Mouse (Mus musculus) kidney, postnatal 0 days (tissue): Measurements from ENCODE around the gene Tfr2. TPM values are rescaled to one million over a fixed set of nuclear protein-coding genes. Genes with fewer than 3 reads are reported as not detected.

Experiments used
- ATAC-seq: fragments of 200-750 bp; cut with Nextera tagmentation; replicated peaks from 2 replicates; pipeline ENCODE4 v1.8.0; 2017; ENCODE audit warnings: low read depth, moderate number of reproducible peaks, moderate TSS enrichment, moderate library complexity; ENCODE audit not compliant: low FRiP score
- DNase-seq: peaks from one replicate; pipeline ENCODE4 v3.0.0-alpha.2; 2016; ENCODE audit warnings: low spot score
- H3K27ac ChIP-seq: fragments of 300-500 bp; sonication (generic); 2 replicates; pipeline ENCODE4 v1.5.1; 2014; ENCODE audit warnings: mild to moderate bottlenecking
- H3K27me3 ChIP-seq: fragments of 300-500 bp; sonication (generic); 2 replicates; pipeline ENCODE4 v1.6.1; 2014; ENCODE audit warnings: low read length, mixed read lengths; ENCODE audit not compliant: insufficient read depth
- H3K36me3 ChIP-seq: fragments of 300-500 bp; sonication (generic); 2 replicates; pipeline ENCODE4 v1.6.1; 2014; ENCODE audit warnings: low read length, mixed read lengths; ENCODE audit not compliant: insufficient read depth
- H3K4me1 ChIP-seq: fragments of 300-500 bp; sonication (generic); replicated peaks from 2 replicates; pipeline ENCODE4 v1.6.1; 2014; ENCODE audit warnings: antibody characterized with exemption, low read length, mixed read lengths; ENCODE audit not compliant: insufficient read depth
- H3K4me2 ChIP-seq: fragments of 300-500 bp; sonication (generic); 2 replicates; pipeline ENCODE4 v1.6.1; 2014; ENCODE audit warnings: mild to moderate bottlenecking, low read length, moderate library complexity, mixed read lengths
- H3K4me3 ChIP-seq: fragments of 300-500 bp; sonication (generic); replicated peaks from 2 replicates; pipeline ENCODE4 v1.5.1; 2014; ENCODE audit warnings: low read depth, low read length
- H3K9ac ChIP-seq: fragments of 300-500 bp; sonication (generic); 2 replicates; pipeline ENCODE4 v1.6.1; 2014; ENCODE audit warnings: low read depth, low read length
- H3K9me3 ChIP-seq: fragments of 300-500 bp; sonication (generic); replicated peaks from 2 replicates; pipeline ENCODE4 v1.6.1; 2016; ENCODE audit warnings: low read length, inconsistent platforms, mixed read lengths
- CTCF ChIP-seq: IDR thresholded peaks from 2 replicates; pipeline ENCODE4 v1.5.1; 2016; ENCODE audit warnings: antibody characterized with exemption, low read depth, mild to moderate bottlenecking, moderate library complexity
- WGBS: fragments of 180-500 bp; shearing (Covaris S2); extraction: QIAGEN DNeasy Blood & Tissue Kit; methylation state at CpG from one replicate; pipeline ENCODE4 v1.1.7; 2014; 5-methylcytosine and 5-hydroxymethylcytosine counted together
- polyA plus RNA-seq: library from polyadenylated mRNA; unstranded; fragments of >200 nt; fragmentation: Nextera tagmentation; extraction: Ambion mirVana; gene quantifications from 2 replicates; pipeline ENCODE4 v1.2.1, GENCODE M21; 2015

Tfr2 gene
- polyA plus RNA-seq, 1 experiment from 2014 or later, result 0.13 TPM

DNA sequence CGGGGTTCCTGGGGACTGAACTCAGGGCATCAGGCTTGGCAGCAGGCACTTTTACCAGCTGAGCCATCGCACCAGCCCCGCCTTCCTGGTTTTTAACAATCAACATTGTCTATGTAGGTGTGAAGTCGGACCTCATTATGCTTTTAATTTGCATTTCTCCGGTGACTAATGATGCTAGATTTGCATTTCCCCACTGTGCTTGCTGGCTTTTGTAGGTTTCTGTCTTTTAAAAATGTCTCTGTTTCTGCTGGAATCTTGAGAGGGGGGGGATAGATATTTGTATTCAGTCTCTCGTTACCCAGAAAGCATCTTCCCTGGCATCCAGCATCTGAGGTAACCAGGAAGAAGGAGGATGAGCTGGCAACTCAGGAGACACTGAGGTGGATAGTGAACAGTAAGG is 8.1 kb upstream of the Tfr2 start:
- ATAC-seq (no peak), DNase-seq (no peak)
- no peak overlapping the region for H3K9ac ChIP-seq
- H3K27ac ChIP-seq, result no peak overlapping the region
- no peaks in the 10 kb centered on the region for H3K4me1 ChIP-seq
- no peak for TF ChIP-seq CTCF
- H3K27me3 ChIP-seq, result no peaks in the 10 kb centered on the region
- H3K9me3 ChIP-seq, result no peaks in the 10 kb centered on the region
- 70% methylated on average over 6 of the region's 6 CpGs for WGBS
- H3K36me3 ChIP-seq, result no peaks in the 10 kb centered on the region
- no peak overlapping the region for H3K4me2 ChIP-seq
- no peak overlapping the region for H3K4me3 ChIP-seq

DNA sequence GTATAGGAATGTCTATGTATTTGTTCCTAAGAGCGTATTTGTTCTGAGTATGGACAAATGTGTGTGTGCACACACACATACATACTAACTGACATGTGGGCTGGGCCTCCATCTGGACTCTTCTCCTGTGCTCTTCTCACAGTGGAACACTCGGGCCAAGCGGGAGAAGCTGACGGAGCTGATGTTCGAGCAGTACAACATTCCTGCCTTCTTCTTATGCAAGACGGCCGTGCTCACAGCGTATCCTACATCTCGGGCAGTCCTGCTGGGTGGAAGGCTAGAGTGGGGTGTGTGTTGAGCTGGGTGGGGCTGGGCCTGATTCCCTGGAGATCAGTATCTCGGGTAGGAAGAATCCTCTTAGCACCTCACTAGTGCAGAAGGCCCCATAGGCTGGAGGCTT is 6.7 kb upstream of the Tfr2 start:
- H3K4me2 ChIP-seq, result no peak overlapping the region
- H3K4me1 ChIP-seq, result no peaks in the 10 kb centered on the region
- no peaks in the 10 kb centered on the region for H3K9me3 ChIP-seq
- ATAC-seq (no peak), DNase-seq (no peak)
- H3K9ac ChIP-seq, result no peak overlapping the region
- H3K4me3 ChIP-seq, result no peak overlapping the region
- WGBS, result 69% methylated on average over 10 of the region's 10 CpGs
- H3K27me3 ChIP-seq, result no peaks in the 10 kb centered on the region
- H3K36me3 ChIP-seq, result no peaks in the 10 kb centered on the region
- no peak overlapping the region for H3K27ac ChIP-seq
- TF ChIP-seq CTCF, result no peak

DNA sequence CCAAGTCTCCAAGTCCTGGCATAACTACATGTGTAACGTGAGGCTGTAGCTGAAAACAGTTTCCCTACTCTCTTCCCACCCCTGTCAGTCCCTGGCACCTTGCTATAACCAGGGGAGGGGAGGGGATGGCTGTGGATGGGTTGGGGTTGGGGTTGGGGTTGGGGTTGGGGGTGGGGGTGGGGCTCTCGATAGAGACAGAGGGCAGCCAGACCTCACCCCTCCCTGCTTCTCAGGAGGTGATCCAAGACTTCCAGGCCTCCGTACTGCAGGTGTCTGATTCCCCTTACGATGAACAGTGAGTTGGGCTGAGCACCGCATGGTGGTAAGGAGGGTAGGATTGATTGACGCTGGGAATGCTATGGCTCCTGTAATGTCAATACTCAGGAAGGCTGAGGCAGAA is 3.9 kb upstream of the Tfr2 start:
- Histone ChIP-seq H3K9ac (no peak overlapping the region), H3K9me3 (no peaks in the 10 kb centered on the region), H3K4me2 (no peak overlapping the region), H3K27me3 (no peaks in the 10 kb centered on the region), H3K27ac (no peak overlapping the region), H3K4me1 (no peaks in the 10 kb centered on the region), H3K4me3 (no peak overlapping the region), H3K36me3 (no peaks in the 10 kb centered on the region)
- no peak for TF ChIP-seq CTCF
- ATAC-seq (no peak), DNase-seq (no peak)
- 72% methylated on average over 6 of the region's 6 CpGs for WGBS

DNA sequence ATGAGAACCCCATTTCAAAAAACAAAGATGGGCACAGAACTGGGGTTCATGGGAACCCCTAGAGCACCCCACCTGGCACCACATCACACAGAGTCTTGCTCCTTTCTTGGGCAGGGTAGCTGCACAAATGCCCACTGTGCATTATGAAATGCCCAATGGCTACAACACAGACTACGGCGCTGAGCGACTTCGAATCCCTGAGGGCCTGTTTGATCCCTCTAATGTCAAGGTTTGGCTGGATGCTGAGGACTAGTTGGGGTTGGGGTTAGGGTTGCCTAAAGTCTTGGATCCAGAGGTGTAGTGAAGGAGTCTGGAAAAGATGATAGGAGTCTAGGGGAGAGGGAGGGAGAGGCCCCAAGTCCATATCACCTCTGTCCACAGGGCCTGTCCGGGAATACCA is 3.2 kb upstream of the Tfr2 start:
- no peak for TF ChIP-seq CTCF
- Histone ChIP-seq H3K4me2 (no peak overlapping the region), H3K9me3 (no peaks in the 10 kb centered on the region), H3K36me3 (no peaks in the 10 kb centered on the region), H3K9ac (no peak overlapping the region), H3K4me3 (no peak overlapping the region), H3K27ac (no peak overlapping the region), H3K4me1 (no peaks in the 10 kb centered on the region), H3K27me3 (no peaks in the 10 kb centered on the region)
- 93% methylated on average over 5 of the region's 5 CpGs for WGBS
- ATAC-seq, result no peak
- no peak for DNase-seq

DNA sequence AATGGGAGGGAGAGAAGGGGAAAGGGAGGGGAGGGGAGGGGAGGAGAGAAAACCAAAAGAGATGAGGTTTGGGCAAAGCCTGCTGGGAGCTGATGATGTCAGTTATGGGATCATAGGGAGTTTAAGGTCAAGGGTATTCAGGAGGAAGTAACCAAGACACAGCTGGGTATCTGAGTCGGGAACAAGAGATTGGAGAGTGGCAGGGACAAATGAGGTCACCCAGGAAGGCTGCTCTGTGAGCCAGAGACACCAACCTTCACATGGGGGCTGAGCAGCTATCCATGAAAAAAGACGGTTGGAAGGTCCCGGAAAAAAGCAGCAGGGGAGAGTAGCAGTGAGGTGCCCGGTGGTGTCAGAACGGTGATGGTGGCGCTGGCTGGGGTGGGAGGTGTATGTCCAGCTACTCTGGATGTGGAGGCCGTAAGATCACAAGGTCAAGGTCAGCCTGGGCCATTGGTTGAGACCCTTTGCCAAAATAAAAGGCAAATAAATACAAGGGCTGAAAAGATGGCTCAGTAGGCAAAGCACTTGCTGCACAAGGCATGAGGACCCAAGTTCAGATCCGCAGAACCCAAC is 1.3 kb upstream of the Tfr2 start:
- no peak for TF ChIP-seq CTCF
- H3K27me3 ChIP-seq, result no peaks in the 10 kb centered on the region
- WGBS, result 79% methylated on average over 8 of the region's 8 CpGs
- no peak overlapping the region for H3K4me2 ChIP-seq
- H3K4me3 ChIP-seq, result no peak overlapping the region
- H3K9me3 ChIP-seq, result no peaks in the 10 kb centered on the region
- no peak overlapping the region for H3K9ac ChIP-seq
- H3K4me1 ChIP-seq, result no peaks in the 10 kb centered on the region
- DNase-seq, result no peak
- no peak overlapping the region for H3K27ac ChIP-seq
- ATAC-seq, result no peak
- no peaks in the 10 kb centered on the region for H3K36me3 ChIP-seq

DNA sequence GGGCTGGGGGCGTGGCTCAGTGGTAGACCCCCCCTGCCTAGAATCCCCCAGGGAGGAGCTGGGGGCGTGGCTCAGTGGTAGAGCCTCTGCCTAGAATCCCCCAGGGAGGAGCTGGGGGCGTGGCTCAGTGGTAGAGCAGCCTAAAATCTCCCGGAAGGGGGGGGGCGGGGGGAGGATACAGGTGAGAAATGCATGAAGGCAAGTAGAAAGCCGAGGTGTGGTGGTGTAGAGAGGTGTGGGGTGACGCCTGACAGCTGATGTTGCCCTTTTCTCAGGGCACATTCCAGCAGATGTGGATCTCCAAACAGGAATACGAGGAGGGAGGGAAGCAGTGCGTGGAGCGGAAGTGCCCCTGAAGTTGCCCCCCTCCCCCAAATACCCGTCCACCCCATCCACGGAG is 609 bp upstream of the Tfr2 start:
- Histone ChIP-seq H3K27ac (no peak overlapping the region), H3K4me2 (no peak overlapping the region), H3K4me1 (no peaks in the 10 kb centered on the region), H3K4me3 (no peak overlapping the region), H3K9me3 (no peaks in the 10 kb centered on the region), H3K36me3 (no peaks in the 10 kb centered on the region), H3K9ac (no peak overlapping the region), H3K27me3 (no peaks in the 10 kb centered on the region)
- WGBS, result 71% methylated on average over 12 of the region's 12 CpGs
- DNase-seq (no peak), ATAC-seq (no peak)
- TF ChIP-seq CTCF, result no peak

DNA sequence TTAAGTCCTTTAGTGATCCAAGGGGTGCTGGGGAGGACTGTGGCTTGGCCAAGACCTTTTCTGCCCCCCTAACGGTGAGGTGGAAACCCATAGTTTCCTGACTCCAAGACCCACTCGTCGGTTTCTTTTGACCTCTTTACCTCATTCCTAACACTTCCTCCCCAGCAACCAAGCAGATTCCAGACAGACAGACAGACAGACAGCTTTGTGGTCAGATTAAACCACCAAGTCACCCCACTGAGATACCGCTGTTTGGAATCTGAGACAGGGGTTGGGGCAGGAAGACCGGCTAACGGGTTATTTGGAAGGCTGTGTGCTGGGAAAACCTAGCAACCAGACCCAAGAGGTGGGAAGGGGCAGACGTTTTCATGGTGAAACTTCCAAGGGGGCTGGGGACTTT is 541 bp downstream of the Tfr2 start:
- no peak for ATAC-seq
- 42% methylated on average over 7 of the region's 7 CpGs for WGBS
- H3K4me2 ChIP-seq, result no peak overlapping the region
- no peak overlapping the region for H3K4me3 ChIP-seq
- H3K27me3 ChIP-seq, result no peaks in the 10 kb centered on the region
- no peaks in the 10 kb centered on the region for H3K9me3 ChIP-seq
- no peak for DNase-seq
- H3K27ac ChIP-seq, result no peak overlapping the region
- H3K4me1 ChIP-seq, result peaks cover 5% of the 10 kb centered on the region; the same call in 1 of the 2 replicates
- no peak overlapping the region for H3K9ac ChIP-seq
- no peak for TF ChIP-seq CTCF
- H3K36me3 ChIP-seq, result no peaks in the 10 kb centered on the region
